Comparison of ENCODE assay signal across 9 mouse cellular contexts in the genomic region with DNA sequence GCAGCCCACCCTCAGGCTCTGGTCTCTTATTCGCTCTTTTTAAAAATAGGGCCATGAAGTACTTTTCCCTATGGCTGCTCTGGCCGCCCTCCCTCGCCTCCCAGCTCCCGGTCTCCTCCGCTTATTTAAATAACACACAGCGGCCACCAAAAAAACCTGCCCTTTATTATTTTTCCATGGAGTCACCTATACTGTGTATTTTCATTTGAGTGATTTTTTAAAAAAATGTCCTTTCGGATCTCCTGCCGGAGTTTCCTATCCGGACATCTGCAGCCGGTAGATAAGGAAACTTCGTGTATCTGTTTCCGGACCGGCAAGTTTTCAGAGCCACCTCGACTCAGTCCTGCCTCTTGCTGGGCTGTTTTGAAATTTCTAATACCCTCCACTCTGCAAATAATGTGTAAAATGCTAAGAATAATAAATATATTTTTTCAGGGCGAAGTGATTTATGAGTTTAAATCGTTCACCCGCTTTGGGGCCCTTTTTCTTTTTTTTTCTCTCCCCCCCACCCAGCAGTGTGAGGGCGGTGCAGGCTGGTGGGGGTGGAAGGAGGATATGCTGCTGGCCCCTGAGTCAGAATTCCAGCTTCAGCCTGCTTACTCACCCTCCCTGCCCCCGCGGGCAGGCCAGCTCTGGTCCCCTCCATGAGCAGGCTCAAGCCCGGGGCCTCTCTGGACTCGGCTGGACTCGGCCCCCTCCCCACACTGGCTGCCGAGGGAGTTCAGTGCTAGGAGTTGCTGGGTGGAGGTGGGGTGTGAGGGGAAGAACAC. TPM values are rescaled to one million over a fixed set of nuclear protein-coding genes. Genes with fewer than 3 reads are reported as not detected.
DNase-seq lines count a peak whose midpoint lies in the region; ATAC-seq and TF ChIP-seq lines count a peak whose summit lies in the region.
"Had no signal": no experiment of that assay in that cellular context is flagged by ENCODE, and none has a peak within 500 bp of the region (broad histone marks: within the 10 kb centered on the region; RNA-seq: fewer than 3 reads in every experiment).

No protein-coding gene starts in this region.

- no peak overlapping the region; the same call in 1 of the 2 replicates for H3K4me3 ChIP-seq in layer of hippocampus, adult 2 months
- no peak overlapping the region for H3K4me3 ChIP-seq in intestine, embryonic 15.5 days (replicated peaks)
- H3K4me3 ChIP-seq in liver, postnatal 0 days (ENCODE audit: low read depth, low read length): peak overlapping the region; percentile 15; the same call in 1 of the 2 replicates
- no peak overlapping the region for H3K4me3 ChIP-seq in stomach, postnatal 0 days (ENCODE audit: low read depth, low read length)

- peaks cover 94% of the 10 kb centered on the region for H3K27me3 ChIP-seq in intestine, embryonic 15.5 days (replicated peaks)
- peaks cover 75% of the 10 kb centered on the region for H3K27me3 ChIP-seq in liver, postnatal 0 days (ENCODE audit: insufficient read depth, low read length)
- peaks cover 30% of the 10 kb centered on the region for H3K27me3 ChIP-seq in stomach, postnatal 0 days (ENCODE audit: control insufficient read depth, insufficient read depth, low read length)
- H3K27me3 ChIP-seq: Patski had no signal

- H3K9me3 ChIP-seq in intestine, embryonic 15.5 days: no peaks in the 10 kb centered on the region
- H3K9me3 ChIP-seq in liver, postnatal 0 days (ENCODE audit: low read length): no peaks in the 10 kb centered on the region
- H3K9me3 ChIP-seq in stomach, postnatal 0 days (ENCODE audit: control insufficient read depth, low read length): no peaks in the 10 kb centered on the region

- no peak overlapping the region for H3K9ac ChIP-seq in intestine, embryonic 15.5 days
- no peak overlapping the region for H3K9ac ChIP-seq in liver, postnatal 0 days (replicated peaks)
- H3K9ac ChIP-seq in stomach, postnatal 0 days (ENCODE audit: low read length): no peak overlapping the region

- ATAC-seq in granulocyte monocyte progenitor cell, adult 5-6 weeks (replicated peaks; ENCODE audit: poor library complexity, severe bottlenecking): peak; percentile 42
- peak; percentile 21; the same call in 1 of the 2 replicates for ATAC-seq in intestine, embryonic 15.5 days
- peak; percentile 73 for ATAC-seq in liver, postnatal 0 days
- peak; percentile 27; the same call in 1 of the 2 replicates for ATAC-seq in stomach, postnatal 0 days (ENCODE audit: low FRiP score, low TSS enrichment)
- ATAC-seq: Patski had no signal

- DNase-seq in layer of hippocampus, adult 2 months (ENCODE audit: low spot score in 2 of 2): no peak
- DNase-seq in layer of hippocampus, adult 9-11 months: no peak
- no peak for DNase-seq in liver, postnatal 0 days
- DNase-seq in stomach, postnatal 0 days (ENCODE audit: low spot score): no peak
- no peak for DNase-seq in natural killer cell, adult 2 months (ENCODE audit: low spot score in 2 of 2)
- no peak for DNase-seq in ovary, postnatal 36 days (ENCODE audit: low spot score)

- no peak overlapping the region for H3K27ac ChIP-seq in layer of hippocampus, adult 2 months
- H3K27ac ChIP-seq in intestine, embryonic 15.5 days: no peak overlapping the region
- H3K27ac ChIP-seq in liver, postnatal 0 days (ENCODE audit: low read depth): no peak overlapping the region
- H3K27ac ChIP-seq in stomach, postnatal 0 days (replicated peaks): no peak overlapping the region

- TF ChIP-seq EP300 in liver, postnatal 0 days (IDR thresholded peaks at IDR 0.05; ENCODE audit: low read depth): peak; percentile 85
- TF ChIP-seq EP300 in stomach, postnatal 0 days (optimal IDR thresholded peaks at IDR 0.05): no peak

- peak overlapping the region; percentile 3; the same call in 1 of the 2 replicates for H3K4me2 ChIP-seq in intestine, embryonic 15.5 days (replicated peaks)
- peak overlapping the region; percentile 47 for H3K4me2 ChIP-seq in liver, postnatal 0 days (ENCODE audit: low read depth, low read length)
- no peak overlapping the region for H3K4me2 ChIP-seq in stomach, postnatal 0 days (replicated peaks; ENCODE audit: low read depth)

- no peaks in the 10 kb centered on the region for H3K36me3 ChIP-seq in intestine, embryonic 15.5 days
- no peaks in the 10 kb centered on the region for H3K36me3 ChIP-seq in liver, postnatal 0 days (replicated peaks; ENCODE audit: insufficient read depth, low read length)
- no peaks in the 10 kb centered on the region for H3K36me3 ChIP-seq in stomach, postnatal 0 days (ENCODE audit: control insufficient read depth, insufficient read depth, low read length)

- H3K4me1 ChIP-seq in intestine, embryonic 15.5 days (replicated peaks): peaks cover 19% of the 10 kb centered on the region
- H3K4me1 ChIP-seq in liver, postnatal 0 days (ENCODE audit: insufficient read depth): peaks cover 19% of the 10 kb centered on the region
- H3K4me1 ChIP-seq in stomach, postnatal 0 days (replicated peaks; ENCODE audit: control insufficient read depth, insufficient read depth): no peaks in the 10 kb centered on the region; the same call in 1 of the 2 replicates

- 5% methylated on average over 24 of the region's 24 CpGs for WGBS in intestine, embryonic 15.5 days
- 2% methylated on average over 24 of the region's 24 CpGs for WGBS in liver, postnatal 0 days (ENCODE audit: insufficient replicate concordance)
- 5% methylated on average over 24 of the region's 24 CpGs for WGBS in stomach, postnatal 0 days

- TF ChIP-seq CTCF in layer of hippocampus, adult 2 months (conservative IDR thresholded peaks at IDR 0.05): peak; percentile 37
- TF ChIP-seq CTCF in liver, postnatal 0 days (IDR thresholded peaks at IDR 0.05; ENCODE audit: low read depth): 0 out of 2 replicates have a peak, but pooled peaks have one; percentile 7
- TF ChIP-seq CTCF in stomach, postnatal 0 days (IDR thresholded peaks at IDR 0.05; ENCODE audit: low read depth): peak; percentile 27; the same call in 1 of the 2 replicates

RNA-seq across cellular contexts. Expression of gene Gata2, which starts 9.4 kb away (rescaled TPM):
- total RNA-seq in layer of hippocampus, adult 2 months (2021): 1 to 10 TPM; 6.8 to 7.7 TPM
- 21.0 and 27.1 TPM in 2 replicates for total RNA-seq in granulocyte monocyte progenitor cell, adult 5-6 weeks (2014; fragmentation: Nextera tagmentation)
- total RNA-seq in granulocyte monocyte progenitor cell, adult 5-6 weeks (2017): 3.2 and 6.4 TPM in 2 replicates
- polyA plus RNA-seq in intestine, embryonic 15.5 days (2015; fragmentation: Nextera tagmentation; extraction: Ambion mirVana): 6.4 and 8.7 TPM in 2 replicates
- 4.1 and 4.4 TPM in 2 replicates for polyA plus RNA-seq in liver, postnatal 0 days (2015; fragmentation: Nextera tagmentation; extraction: Ambion mirVana)
- polyA plus RNA-seq in stomach, postnatal 0 days (2015; fragmentation: Nextera tagmentation; extraction: Ambion mirVana): 3.3 and 3.4 TPM in 2 replicates

RNA-seq across cellular contexts. Expression of gene Dnajb8, which starts 19.0 kb away (rescaled TPM):
- not detected for total RNA-seq in layer of hippocampus, adult 2 months (2021)
- total RNA-seq in granulocyte monocyte progenitor cell, adult 5-6 weeks (2014; fragmentation: Nextera tagmentation): not detected in 2 replicates
- total RNA-seq in granulocyte monocyte progenitor cell, adult 5-6 weeks (2017): not detected in 2 replicates
- polyA plus RNA-seq in intestine, embryonic 15.5 days (2015; fragmentation: Nextera tagmentation; extraction: Ambion mirVana): not detected in 2 replicates
- polyA plus RNA-seq in liver, postnatal 0 days (2015; fragmentation: Nextera tagmentation; extraction: Ambion mirVana): not detected in 2 replicates
- polyA plus RNA-seq in stomach, postnatal 0 days (2015; fragmentation: Nextera tagmentation; extraction: Ambion mirVana): not detected in 2 replicates
- polyA plus RNA-seq: Patski had no signal

Comparison
In these comparisons a context has a peak if more than half of its experiments do, and no peak if none do; other contexts are left out.
1. ATAC-seq: peak in every context shown above with its lines; median percentile 73 in liver, postnatal 0 days; 42 in granulocyte monocyte progenitor cell, adult 5-6 weeks; 27 in stomach, postnatal 0 days; 21 in intestine, embryonic 15.5 days.